Mouse (Mus musculus) liver, adult 2 months (tissue): ENCODE data around the gene Ripor3. TPM values are rescaled to one million over a fixed set of nuclear protein-coding genes. Genes with fewer than 3 reads are reported as not detected.

Source experiments
- DNase-seq: peaks from one replicate; pipeline ENCODE4 v3.0.0-alpha.2; 2011; ENCODE audit warnings: low read depth, low spot score; ENCODE audit errors: extremely low read depth
- H3K27ac ChIP-seq: fragments of 200-500 bp; replicated peaks from 2 replicates; pipeline ENCODE4 v1.5.1; 2012; ENCODE audit warnings: low read depth, mild to moderate bottlenecking, control low read depth, inconsistent platforms, low read length; ENCODE audit not compliant: insufficient read depth
- H3K27me3 ChIP-seq: fragments of 200-500 bp; 2 replicates; pipeline ENCODE4 v1.6.1; 2012; ENCODE audit warnings: mild to moderate bottlenecking, moderate library complexity, low read length, inconsistent platforms; ENCODE audit not compliant: control insufficient read depth, insufficient read depth
- H3K36me3 ChIP-seq: fragments of 200-500 bp; 2 replicates; pipeline ENCODE4 v1.6.1; 2012; ENCODE audit warnings: low read length, inconsistent platforms; ENCODE audit not compliant: control insufficient read depth, insufficient read depth
- H3K4me1 ChIP-seq: fragments of 200-500 bp; 2 replicates; pipeline ENCODE4 v1.6.1; 2011; ENCODE audit warnings: low read length; ENCODE audit not compliant: control insufficient read depth, insufficient read depth
- H3K4me3 ChIP-seq: fragments of 200-500 bp; 2 replicates; pipeline ENCODE4 v1.5.1; 2011; ENCODE audit warnings: low read depth, mild to moderate bottlenecking, control low read depth, low read length, moderate library complexity; ENCODE audit not compliant: insufficient read depth
- H3K79me2 ChIP-seq: fragments of 200-500 bp; 2 replicates; pipeline ENCODE4 v1.6.1; 2012; ENCODE audit warnings: inconsistent platforms, mild to moderate bottlenecking, low read length, moderate library complexity; ENCODE audit not compliant: control insufficient read depth, insufficient read depth
- H3K9ac ChIP-seq: fragments of 200-500 bp; 2 replicates; pipeline ENCODE4 v1.6.1; 2012; ENCODE audit warnings: low read depth, mild to moderate bottlenecking, control low read depth, inconsistent platforms, low read length
- CTCF ChIP-seq: fragments of 200-500 bp; IDR thresholded peaks from 2 replicates; pipeline ENCODE4 v1.5.1; 2011; ENCODE audit warnings: low read depth, low read length, control low read depth
- POLR2A ChIP-seq: fragments of 200-500 bp; IDR thresholded peaks from 2 replicates; pipeline ENCODE4 v1.6.1; 2011; ENCODE audit warnings: low read length, control low read depth; ENCODE audit not compliant: insufficient read depth; ENCODE audit errors: extremely low read depth
- WGBS: fragments of 180-500 bp; shearing (Covaris S2); methylation state at CpG from one replicate; pipeline ENCODE4 v1.1.7; 2018; 5-methylcytosine and 5-hydroxymethylcytosine counted together
- polyA plus RNA-seq: library from polyadenylated mRNA; depleted of rRNA; stranded (reverse); fragments of >200 nt; gene quantifications from 2 replicates; pipeline ENCODE4 v1.2.3, GENCODE M21; 2012
- total RNA-seq: library from RNA; depleted of rRNA; stranded (reverse); fragments of >200 nt; gene quantifications from 2 replicates; pipeline ENCODE4 v1.2.3, GENCODE M21; 2014

Gene Ripor3
- total and polyA plus RNA-seq, 2 experiments, result 0.92 to 1.9 TPM

DNA sequence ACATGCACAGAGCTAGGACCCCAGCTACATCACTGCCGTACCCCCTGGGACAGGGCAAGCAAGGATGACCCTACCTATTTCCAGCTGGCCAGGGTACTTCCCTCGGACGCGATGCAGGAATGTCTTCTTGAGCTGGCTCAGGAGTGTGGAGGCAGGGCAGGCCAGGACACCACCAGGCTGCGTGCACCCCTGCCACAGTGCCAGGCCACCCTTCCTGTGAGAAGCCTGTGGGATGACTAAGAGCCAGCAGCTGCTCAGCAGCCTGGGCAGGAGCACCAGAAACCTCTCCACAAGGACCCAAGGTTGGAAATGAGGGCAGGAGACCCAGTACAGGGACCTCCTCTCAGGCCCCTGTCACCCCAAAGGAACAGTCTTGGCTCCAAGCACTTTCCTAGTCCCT is 26.0 kb downstream of the Ripor3 start:
- no peak for DNase-seq
- no peaks in the 10 kb centered on the region for H3K27me3 ChIP-seq
- H3K79me2 ChIP-seq, result no peaks in the 10 kb centered on the region
- H3K4me3 ChIP-seq, result no peak overlapping the region
- peaks cover 9% of the 10 kb centered on the region for H3K4me1 ChIP-seq
- TF ChIP-seq POLR2A (no peak), CTCF (no peak)
- WGBS, result 95% methylated on average over 5 of the region's 5 CpGs
- no peak overlapping the region for H3K27ac ChIP-seq
- no peak overlapping the region for H3K9ac ChIP-seq
- no peaks in the 10 kb centered on the region for H3K36me3 ChIP-seq

DNA sequence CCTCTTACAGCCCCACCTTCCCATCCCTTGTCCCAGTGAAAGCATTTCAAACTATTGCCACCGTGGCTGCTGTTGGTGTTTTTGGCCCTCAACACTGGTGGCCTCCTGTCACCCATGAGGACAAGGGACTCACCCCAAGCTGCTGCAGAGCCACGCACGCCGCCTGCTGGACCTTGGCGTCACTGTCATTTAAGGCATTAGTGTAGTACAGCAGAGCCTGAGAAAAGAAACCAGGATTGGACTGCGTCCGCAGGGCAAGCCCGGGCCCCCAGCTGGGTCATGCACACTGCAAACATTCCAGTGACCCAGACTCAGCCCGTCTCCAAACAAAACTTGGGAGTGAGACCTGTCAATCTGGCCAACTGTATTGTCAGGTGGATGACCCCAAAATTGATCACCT is 27.8 kb downstream of the Ripor3 start:
- peak; percentile 88 for TF ChIP-seq CTCF
- TF ChIP-seq POLR2A, result no peak
- H3K36me3 ChIP-seq, result no peaks in the 10 kb centered on the region
- H3K27me3 ChIP-seq, result no peaks in the 10 kb centered on the region
- no peak overlapping the region for H3K27ac ChIP-seq
- H3K4me1 ChIP-seq, result peaks cover 9% of the 10 kb centered on the region
- 13% methylated on average over 9 of the region's 9 CpGs for WGBS
- no peak overlapping the region for H3K9ac ChIP-seq
- peak; percentile 90 for DNase-seq
- H3K4me3 ChIP-seq, result no peak overlapping the region
- H3K79me2 ChIP-seq, result no peaks in the 10 kb centered on the region

DNA sequence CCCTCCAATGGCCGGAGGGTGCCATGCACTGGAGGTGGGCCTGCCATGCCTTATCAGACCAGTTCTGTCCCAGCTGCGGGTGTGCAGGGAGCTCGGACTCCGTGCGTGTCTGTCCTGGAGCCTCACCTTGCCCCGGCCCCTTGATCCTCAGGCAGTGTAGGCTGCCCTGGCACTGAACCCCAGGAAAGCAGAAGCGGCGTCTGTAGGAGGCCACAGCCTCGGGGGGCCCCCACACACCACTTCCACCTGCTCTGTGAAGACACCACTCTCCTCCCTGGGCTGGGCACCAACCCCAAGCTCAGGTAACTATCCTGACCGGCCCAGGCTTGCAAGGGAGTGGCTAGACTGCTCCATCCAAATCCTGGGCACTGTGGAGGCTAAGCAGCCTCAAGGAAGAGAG is 30.0 kb downstream of the Ripor3 start:
- Histone ChIP-seq H3K4me3 (no peak overlapping the region), H3K9ac (no peak overlapping the region), H3K79me2 (no peaks in the 10 kb centered on the region), H3K36me3 (0 out of 2 replicates have a peak, but pooled peaks cover 2% of the 10 kb centered on the region), H3K4me1 (peaks cover 9% of the 10 kb centered on the region), H3K27me3 (no peaks in the 10 kb centered on the region), H3K27ac (no peak overlapping the region)
- DNase-seq, result no peak
- WGBS, result 90% methylated on average over 10 of the region's 10 CpGs
- TF ChIP-seq POLR2A (no peak), CTCF (no peak)

DNA sequence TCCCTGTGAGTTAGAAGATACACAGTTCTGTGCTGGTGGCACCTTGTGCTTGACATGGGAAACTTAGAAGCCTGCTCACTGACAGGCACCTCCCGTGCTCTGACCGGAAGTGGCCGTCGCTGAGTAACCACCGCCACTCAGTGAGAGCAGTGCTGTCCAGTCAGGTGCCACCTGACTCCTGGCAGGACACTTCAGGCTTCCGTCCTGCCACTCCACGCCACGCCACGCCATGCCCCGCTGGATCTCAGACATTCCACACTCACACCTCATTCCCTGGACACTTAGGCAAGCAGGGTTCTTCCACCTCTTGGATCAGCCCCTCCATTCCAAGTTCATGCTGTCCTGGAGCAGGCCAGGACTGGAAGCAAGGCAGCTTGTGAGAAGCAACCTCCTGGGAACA is 32.1 kb downstream of the Ripor3 start:
- H3K4me3 ChIP-seq, result no peak overlapping the region
- 93% methylated on average over 10 of the region's 10 CpGs for WGBS
- peaks cover 9% of the 10 kb centered on the region for H3K4me1 ChIP-seq
- no peak for DNase-seq
- H3K27ac ChIP-seq, result no peak overlapping the region
- TF ChIP-seq CTCF (no peak), POLR2A (no peak)
- 0 out of 2 replicates have a peak, but pooled peaks cover 2% of the 10 kb centered on the region for H3K36me3 ChIP-seq
- no peaks in the 10 kb centered on the region for H3K79me2 ChIP-seq
- H3K27me3 ChIP-seq, result no peaks in the 10 kb centered on the region
- no peak overlapping the region for H3K9ac ChIP-seq

DNA sequence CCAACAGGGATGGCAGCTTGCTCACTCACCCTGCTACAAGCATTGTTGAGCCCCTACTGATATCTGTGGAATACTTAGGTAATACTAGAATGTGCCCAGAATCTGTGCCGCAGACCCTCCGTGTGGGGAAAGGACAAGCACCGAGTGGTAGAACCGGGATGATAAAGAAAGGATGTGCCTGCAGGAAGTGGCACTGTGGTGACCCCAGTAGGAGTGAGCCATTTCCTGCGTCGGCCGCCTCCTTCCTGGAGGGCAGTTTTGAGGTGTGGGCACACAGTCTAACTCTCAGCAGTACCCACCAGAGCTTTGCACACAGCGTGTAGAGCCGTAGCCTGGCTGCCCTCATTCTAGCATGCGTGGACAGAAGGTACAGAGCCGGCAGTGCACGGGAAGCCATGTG is 34.7 kb downstream of the Ripor3 start:
- H3K79me2 ChIP-seq, result no peaks in the 10 kb centered on the region
- no peak overlapping the region for H3K4me3 ChIP-seq
- no peak for DNase-seq
- no peak overlapping the region for H3K9ac ChIP-seq
- no peak for TF ChIP-seq POLR2A
- no peak for TF ChIP-seq CTCF
- no peaks in the 10 kb centered on the region; the same call in 1 of the 2 replicates for H3K4me1 ChIP-seq
- H3K27ac ChIP-seq, result no peak overlapping the region
- no peaks in the 10 kb centered on the region for H3K27me3 ChIP-seq
- 82% methylated on average over 12 of the region's 12 CpGs for WGBS
- H3K36me3 ChIP-seq, result peaks cover 2% of the 10 kb centered on the region; the same call in 1 of the 2 replicates

DNA sequence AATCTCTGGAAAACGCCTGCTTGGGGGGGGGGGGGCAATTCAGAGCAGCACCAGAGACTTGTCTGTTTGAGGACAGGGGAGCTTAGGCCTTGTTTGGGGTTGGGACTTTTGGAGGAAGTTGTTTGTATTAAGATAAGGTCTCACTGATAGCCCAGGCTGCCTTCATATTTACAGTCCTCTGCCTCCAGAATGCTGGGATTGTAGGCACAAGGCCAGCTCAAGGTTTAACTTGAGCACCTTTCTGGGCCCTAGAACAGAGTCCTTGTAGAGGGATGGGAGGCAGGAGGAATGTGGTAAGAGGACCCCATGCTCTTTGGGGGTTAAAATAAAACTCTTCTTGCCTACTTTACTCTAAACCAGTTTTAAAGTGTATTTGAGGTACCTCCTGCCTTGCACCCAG is 37.6 kb downstream of the Ripor3 start:
- H3K36me3 ChIP-seq, result peaks cover 2% of the 10 kb centered on the region; the same call in 1 of the 2 replicates
- no peak overlapping the region for H3K9ac ChIP-seq
- 50% methylated on average over 1 of the region's 1 CpGs for WGBS
- no peaks in the 10 kb centered on the region for H3K79me2 ChIP-seq
- H3K4me1 ChIP-seq, result no peaks in the 10 kb centered on the region; the same call in 1 of the 2 replicates
- no peak overlapping the region for H3K27ac ChIP-seq
- H3K4me3 ChIP-seq, result no peak overlapping the region
- TF ChIP-seq CTCF (no peak), POLR2A (no peak)
- no peak for DNase-seq
- H3K27me3 ChIP-seq, result no peaks in the 10 kb centered on the region
